8 mouse cellular contexts compared by ENCODE assay signal in the genomic region with DNA sequence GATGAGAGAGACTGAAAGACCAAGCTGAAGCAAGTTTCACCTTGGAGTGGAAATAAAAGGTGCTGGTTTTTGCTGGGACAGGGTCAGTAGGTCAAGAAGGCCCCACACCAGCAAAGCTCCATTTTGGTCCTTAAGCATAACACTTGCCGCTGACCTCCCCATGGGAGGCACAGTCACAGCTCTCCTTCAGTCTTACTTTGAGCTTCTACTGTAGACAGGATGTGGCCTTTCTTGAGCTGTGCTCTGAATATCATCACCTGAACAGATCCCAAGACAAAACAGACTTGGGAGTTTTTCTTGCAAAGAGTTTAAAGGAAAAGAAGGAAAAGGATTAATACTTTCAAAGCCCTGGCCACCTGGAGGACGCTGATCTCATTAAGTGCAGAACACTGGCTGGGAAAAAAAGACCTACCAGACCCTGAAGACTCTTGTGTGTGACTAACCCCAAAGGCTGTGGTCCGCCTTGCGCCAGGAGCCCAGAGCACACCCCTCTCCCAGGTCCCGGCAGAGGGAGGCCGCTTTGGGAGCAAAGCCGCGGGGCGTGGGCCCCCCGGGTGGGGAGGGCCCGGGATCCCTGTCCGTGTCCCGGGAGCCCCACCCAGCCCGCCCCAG. TPM values are rescaled to one million over a fixed set of nuclear protein-coding genes. Genes with fewer than 3 reads are reported as not detected.
DNase-seq lines count a peak whose midpoint lies in the region; ATAC-seq and TF ChIP-seq lines count a peak whose summit lies in the region.

No protein-coding gene starts in this region.

- H3K9me3 ChIP-seq in limb, embryonic 15.5 days, result no peaks in the 10 kb centered on the region

- H3K27me3 ChIP-seq in limb, embryonic 15.5 days, result no peaks in the 10 kb centered on the region

- peak overlapping the region; percentile 94 for H3K4me3 ChIP-seq in gastrocnemius, adult 2 months
- peak overlapping the region; percentile 55 for H3K4me3 ChIP-seq in embryonic fibroblast, embryonic 13.5 days (ENCODE audit: insufficient read depth, low read length)
- H3K4me3 ChIP-seq in limb, embryonic 15.5 days, result peak overlapping the region; percentile 85

- no peaks in the 10 kb centered on the region for H3K4me1 ChIP-seq in embryonic fibroblast, embryonic 13.5 days (ENCODE audit: control insufficient read depth, insufficient read depth, low read length)
- H3K4me1 ChIP-seq in limb, embryonic 15.5 days, result peaks cover 37% of the 10 kb centered on the region

- H3K36me3 ChIP-seq in limb, embryonic 15.5 days, result peaks cover 23% of the 10 kb centered on the region

- no peak for DNase-seq in gastrocnemius, adult 2 months
- no peak for DNase-seq in gastrocnemius, postnatal 10 days
- DNase-seq in B cell, adult 2 months, result peak; percentile 9 to 23
- DNase-seq in left cerebral cortex, postnatal 14 days (ENCODE audit: low spot score in 2 of 2), result no peak
- DNase-seq in layer of hippocampus, postnatal 10 days (ENCODE audit: low spot score in 2 of 2), result no peak
- no peak for DNase-seq in urinary bladder, adult 2 months (ENCODE audit: low spot score)

- TF ChIP-seq POLR2A in embryonic fibroblast, embryonic 13.5 days (IDR thresholded peaks at IDR 0.05; ENCODE audit: low read depth, low read length), result no peak

- 4% methylated on average over 12 of the region's 14 CpGs for WGBS in limb, embryonic 15.5 days

- H3K9ac ChIP-seq in limb, embryonic 15.5 days, result peak overlapping the region; percentile 82

- TF ChIP-seq CTCF in gastrocnemius, adult 2 months (IDR thresholded peaks at IDR 0.05), result no peak
- TF ChIP-seq CTCF in embryonic fibroblast, embryonic 13.5 days (IDR thresholded peaks at IDR 0.05; ENCODE audit: borderline replicate concordance, insufficient read depth, low read length), result no peak

- H3K27ac ChIP-seq in gastrocnemius, adult 2 months, result peak overlapping the region; percentile 89
- 0 out of 2 replicates have a peak overlapping the region, but pooled peaks have one; percentile 21 for H3K27ac ChIP-seq in embryonic fibroblast, embryonic 13.5 days (ENCODE audit: insufficient read depth, low read length)
- peak overlapping the region; percentile 86 for H3K27ac ChIP-seq in limb, embryonic 15.5 days

- peak overlapping the region; percentile 81 for H3K4me2 ChIP-seq in limb, embryonic 15.5 days

- no peak for ATAC-seq in limb, embryonic 15.5 days (ENCODE audit: insufficient number of reproducible peaks, low FRiP score, low TSS enrichment, low read depth)

- intact Hi-C loops in gastrocnemius, adult 2 months (cut with DNase I), result loop anchor here (2.0 to 5.0 kb wide), 2 partner anchors 40 to 141 kb away; no protein-coding TSS in a partner anchor
- intact Hi-C loops in left cerebral cortex, postnatal 14 days (cut with DNase I), result no loop called here

RNA-seq across cellular contexts. Expression of gene Rflnb, which starts 0.9 kb away (rescaled TPM):
- 10 to 100 TPM; 13.2 to 21.8 TPM for total RNA-seq in gastrocnemius, adult 2 months (2021)
- 10 to 100 TPM; 58.8 to 66.8 TPM for total RNA-seq in gastrocnemius, postnatal 10 days (2021)
- polyA plus RNA-seq in embryonic fibroblast, embryonic 13.5 days (2011; ENCODE audit: insufficient read length, low read depth, missing spikeins), result 67.5 and 82.6 TPM in 2 replicates
- 51.0 and 59.4 TPM in 2 replicates for polyA plus RNA-seq in limb, embryonic 15.5 days (2015; fragmentation: Nextera tagmentation; extraction: Ambion mirVana)
- total RNA-seq in left cerebral cortex, postnatal 14 days (2021), result 10 to 100 TPM; 14.3 to 15.8 TPM
- total RNA-seq in layer of hippocampus, postnatal 10 days (2021), result 10 to 100 TPM; 16.9 to 20.5 TPM
- polyA plus RNA-seq in urinary bladder, adult 2 months (2012; rRNA removed), result 23.1 and 25.6 TPM in 2 replicates

RNA-seq across cellular contexts. Expression of gene 1700016K19Rik, which starts 26.9 kb away (rescaled TPM):
- not detected for total RNA-seq in gastrocnemius, adult 2 months (2021)
- not detected for total RNA-seq in gastrocnemius, postnatal 10 days (2021)
- not detected in 2 replicates for polyA plus RNA-seq in embryonic fibroblast, embryonic 13.5 days (2011; ENCODE audit: insufficient read length, low read depth, missing spikeins)
- polyA plus RNA-seq in limb, embryonic 15.5 days (2015; fragmentation: Nextera tagmentation; extraction: Ambion mirVana), result 0.84 and 1.1 TPM in 2 replicates
- 1 to 10 TPM; 3.8 to 6.8 TPM for total RNA-seq in left cerebral cortex, postnatal 14 days (2021)
- total RNA-seq in layer of hippocampus, postnatal 10 days (2021), result 1 to 10 TPM; 3.1 to 4.8 TPM
- polyA plus RNA-seq in urinary bladder, adult 2 months (2012; rRNA removed), result 0.59 and 0.81 TPM in 2 replicates

Comparison
In these comparisons a context has a peak if more than half of its experiments do, and no peak if none do; other contexts are left out.
1. DNase-seq: peak in B cell, adult 2 months (2 of 2); none in gastrocnemius, adult 2 months (single experiment), gastrocnemius, postnatal 10 days (single experiment), left cerebral cortex, postnatal 14 days (0 of 2), layer of hippocampus, postnatal 10 days (0 of 2) and urinary bladder, adult 2 months (single experiment).
2. H3K27ac ChIP-seq: peak in every context shown above with its lines; median percentile 89 in gastrocnemius, adult 2 months; 86 in limb, embryonic 15.5 days; 21 in embryonic fibroblast, embryonic 13.5 days.
3. RNA of gene 1700016K19Rik, which starts 26.9 kb away (total RNA-seq): 3.8 to 6.8 TPM in left cerebral cortex, postnatal 14 days and 3.1 to 4.8 TPM in layer of hippocampus, postnatal 10 days; not detected in gastrocnemius, adult 2 months and not detected in gastrocnemius, postnatal 10 days; every median in the first group is over 4 times any median in the second.
4. Peak in every context shown above with its lines, with median percentiles within 50 percentile points of each other: H3K4me3 ChIP-seq.